Mouse (Mus musculus): ENCODE measurements around the gene Dtl. TPM values are rescaled to one million over a fixed set of nuclear protein-coding genes. Genes with fewer than 3 reads are reported as not detected.
"Not testable (repeated sequence)": the region's sequence is repeated elsewhere in the genome, so short reads cannot be mapped to it uniquely, and the experiment has no call there.

Gene Dtl
- total RNA-seq, 1 experiment from 2014 or later, result 105 TPM

DNA sequence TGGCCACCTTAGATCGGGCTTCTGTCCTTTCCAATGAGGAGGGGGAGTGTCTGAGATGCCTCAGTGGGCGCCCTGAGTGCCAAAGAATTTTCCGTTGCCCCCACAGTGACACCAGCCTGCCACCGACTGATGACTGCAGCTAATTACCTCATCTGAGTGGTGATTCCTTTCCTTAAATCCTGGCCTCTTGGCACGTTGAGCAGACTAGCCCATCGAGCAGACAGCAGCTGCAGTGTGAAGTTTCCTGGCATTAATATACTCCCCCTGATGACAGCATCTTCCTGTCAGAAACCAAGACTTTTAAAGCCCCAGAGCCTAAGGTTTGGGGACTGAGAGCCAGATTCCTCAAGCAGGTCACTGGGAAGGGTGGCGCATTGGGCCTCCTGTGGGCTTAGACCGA is 53.9 kb downstream of the Dtl start:
- no peak for ATAC-seq (replicated peaks; ENCODE audit: low read depth, poor library complexity, severe bottlenecking)

DNA sequence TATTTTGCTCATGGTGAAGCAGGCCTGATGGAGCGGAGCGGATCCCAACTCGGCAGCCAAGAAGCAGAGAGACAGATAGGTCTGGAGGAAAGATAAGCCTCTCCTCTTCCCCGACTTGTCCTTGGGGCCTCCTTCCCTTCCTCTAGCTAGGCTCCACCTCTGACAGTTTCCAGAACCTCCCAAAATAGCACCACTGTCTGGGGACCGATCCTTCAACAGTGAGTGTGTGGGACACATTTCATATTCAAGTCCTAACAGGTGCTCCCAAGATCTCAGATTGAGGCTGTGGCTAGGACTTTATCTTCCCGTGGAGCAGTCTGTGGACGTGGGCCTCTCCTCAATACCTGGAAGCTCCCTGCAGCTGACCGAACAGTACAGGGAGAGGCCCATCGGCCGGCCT is 54.7 kb downstream of the Dtl start:
- 0 out of 2 replicates have a peak, but pooled peaks have one; percentile 23 for ATAC-seq (replicated peaks; ENCODE audit: low read depth, poor library complexity, severe bottlenecking)

DNA sequence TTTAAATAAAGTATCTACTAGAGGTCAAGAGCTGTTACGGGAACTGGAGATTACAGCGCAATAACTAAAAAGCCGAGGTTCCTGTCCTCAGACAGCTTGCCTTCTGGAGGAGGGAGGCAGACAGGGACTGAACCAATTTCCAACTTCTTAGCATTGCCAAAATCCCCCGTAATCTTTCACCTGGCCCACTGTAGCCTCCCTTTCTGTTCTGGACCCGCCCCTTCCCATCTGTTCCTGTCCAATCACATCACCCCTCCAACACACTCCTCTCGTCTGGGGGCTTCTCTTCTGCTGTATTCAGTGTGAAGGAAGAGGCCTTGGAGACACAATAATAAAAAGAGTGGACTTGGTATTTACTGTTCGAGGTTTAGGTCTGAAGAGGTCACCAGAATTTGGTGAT is 55.1 kb downstream of the Dtl start:
- no peak for ATAC-seq (replicated peaks; ENCODE audit: low read depth, poor library complexity, severe bottlenecking)

DNA sequence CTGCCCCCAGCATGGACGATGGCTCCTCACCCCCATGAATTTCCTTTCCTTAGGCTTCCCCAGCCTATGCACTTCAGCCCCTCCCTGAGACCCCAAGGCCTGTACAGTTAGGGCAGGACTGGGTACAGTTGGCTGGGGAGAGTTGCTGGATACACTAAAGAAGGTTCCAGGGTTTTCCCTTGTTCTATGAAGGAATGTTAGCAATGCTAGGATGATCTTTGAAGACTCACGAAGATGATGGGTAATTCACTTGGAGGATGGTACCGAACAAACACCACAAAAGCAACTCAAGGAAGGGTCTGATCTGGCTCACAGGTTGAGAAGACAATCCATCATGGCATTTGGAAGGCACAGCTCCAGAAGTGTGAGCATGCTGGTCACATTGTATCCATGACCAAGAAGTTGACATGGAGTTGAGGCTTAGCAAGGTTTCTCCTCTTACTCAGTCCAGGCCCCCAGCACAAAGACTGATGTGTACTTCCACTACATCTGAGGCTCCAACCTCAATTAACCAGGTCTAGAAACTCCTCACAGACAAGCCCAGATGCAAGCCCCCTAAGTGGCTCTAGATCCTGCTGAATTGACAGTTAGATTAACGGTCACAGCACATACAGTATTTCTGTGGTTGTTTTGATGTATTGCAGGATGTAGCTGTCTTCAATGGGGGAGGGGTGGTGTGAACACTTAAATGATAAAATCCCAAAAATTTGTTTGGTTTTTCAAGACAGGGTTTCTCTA is 55.8 kb downstream of the Dtl start:
- ATAC-seq (replicated peaks; ENCODE audit: low read depth, poor library complexity, severe bottlenecking), result peak; percentile 76

DNA sequence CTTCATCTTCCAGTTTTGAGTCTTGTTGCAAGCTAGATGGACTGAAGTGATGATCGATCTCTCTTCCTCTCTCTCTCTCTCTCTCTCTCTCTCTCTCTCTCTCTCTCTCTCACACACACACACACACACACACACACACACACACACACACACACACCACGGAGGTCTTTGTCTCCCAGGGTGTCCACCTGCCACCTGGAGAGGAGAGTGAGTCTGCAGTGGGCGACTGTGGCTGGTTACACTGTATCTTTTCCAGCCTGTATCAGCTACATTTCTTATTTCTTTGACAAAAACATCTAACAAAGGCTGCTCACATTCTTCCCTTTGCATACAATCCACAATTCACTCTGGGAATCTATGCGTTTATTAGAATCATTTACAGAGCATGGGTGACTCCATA is 56.4 kb downstream of the Dtl start:
- no peak for ATAC-seq (replicated peaks; ENCODE audit: low read depth, poor library complexity, severe bottlenecking)

DNA sequence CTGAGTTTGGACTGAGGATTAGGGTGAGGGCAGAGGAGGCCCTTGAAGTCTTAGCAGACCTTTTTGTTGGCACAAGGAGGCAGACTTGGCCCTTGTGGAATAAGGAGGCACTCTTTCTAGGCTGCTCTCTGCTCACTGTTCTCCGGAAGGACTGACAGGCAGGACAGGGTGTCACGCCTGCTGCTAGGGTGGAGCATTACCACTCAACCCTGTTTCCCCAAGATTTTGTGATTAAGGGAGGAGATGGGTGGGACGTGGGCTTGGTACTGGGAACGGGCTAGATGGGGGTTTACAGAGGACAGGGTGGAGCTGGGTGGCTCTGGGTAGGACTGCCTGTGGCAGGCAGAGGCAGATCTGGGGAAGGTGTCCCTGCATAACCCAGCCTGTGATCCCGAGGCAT is 57.4 kb downstream of the Dtl start:
- peak; percentile 45 for ATAC-seq (replicated peaks; ENCODE audit: low read depth, poor library complexity, severe bottlenecking)

DNA sequence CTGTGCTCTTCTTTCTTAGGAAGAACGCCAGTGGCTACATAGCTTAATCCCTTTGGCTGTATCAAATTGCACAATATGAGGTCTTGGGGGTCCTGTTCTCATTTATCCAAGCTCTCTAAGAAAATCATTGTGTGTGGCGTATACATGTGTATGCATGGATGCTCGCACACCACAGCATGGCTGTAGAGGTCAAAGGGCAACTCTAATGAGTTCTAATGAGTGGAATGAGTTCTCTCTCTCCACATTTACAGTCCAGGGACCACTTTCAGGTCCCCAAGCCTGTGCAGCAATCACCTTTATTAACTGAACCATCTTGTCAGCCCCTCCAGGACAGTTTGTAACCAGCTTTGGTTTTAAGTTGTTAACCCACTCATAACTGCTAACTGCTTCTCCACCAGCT is 58.3 kb downstream of the Dtl start:
- ATAC-seq (replicated peaks; ENCODE audit: low read depth, poor library complexity, severe bottlenecking), result no peak

DNA sequence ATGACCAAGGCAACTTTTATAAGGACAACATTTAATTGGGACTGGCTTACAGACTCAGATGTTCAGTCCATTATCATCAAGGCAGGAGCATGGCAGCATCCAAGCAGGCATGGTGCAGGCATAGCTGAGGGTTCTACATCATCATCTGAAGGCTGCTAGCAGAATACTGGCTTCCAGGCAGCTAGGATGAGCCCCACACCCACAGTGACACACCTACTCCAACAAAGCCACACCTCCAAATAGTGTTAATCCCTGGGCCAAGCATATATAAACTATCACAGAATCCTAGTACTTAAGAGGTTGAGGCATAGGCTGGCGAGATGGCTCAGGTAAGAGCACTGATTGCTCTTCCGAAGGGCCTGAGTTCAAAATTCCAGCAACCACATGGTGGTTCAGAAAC is 59.0 kb downstream of the Dtl start:
- ATAC-seq (replicated peaks; ENCODE audit: low read depth, poor library complexity, severe bottlenecking), result not testable (repeated sequence)

DNA sequence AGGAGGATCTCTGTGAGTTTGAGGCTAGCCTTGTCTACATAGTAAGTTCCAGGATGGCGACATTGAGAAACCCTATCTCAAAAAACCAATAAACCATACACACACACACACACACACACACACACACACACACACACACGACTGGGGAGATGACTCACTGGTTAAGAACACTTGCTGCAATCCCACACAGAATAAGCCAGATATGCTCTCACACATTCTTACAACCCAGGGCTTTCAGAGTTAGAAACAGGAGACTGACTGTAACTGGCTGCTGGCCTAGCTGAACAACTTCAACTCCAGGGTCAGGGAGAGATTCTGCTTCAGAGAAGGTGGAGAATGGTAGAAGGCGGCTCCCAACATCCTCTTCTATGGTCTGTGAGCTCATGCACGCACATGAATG is 62.1 kb downstream of the Dtl start:
- ATAC-seq (replicated peaks; ENCODE audit: low read depth, poor library complexity, severe bottlenecking), result no peak

DNA sequence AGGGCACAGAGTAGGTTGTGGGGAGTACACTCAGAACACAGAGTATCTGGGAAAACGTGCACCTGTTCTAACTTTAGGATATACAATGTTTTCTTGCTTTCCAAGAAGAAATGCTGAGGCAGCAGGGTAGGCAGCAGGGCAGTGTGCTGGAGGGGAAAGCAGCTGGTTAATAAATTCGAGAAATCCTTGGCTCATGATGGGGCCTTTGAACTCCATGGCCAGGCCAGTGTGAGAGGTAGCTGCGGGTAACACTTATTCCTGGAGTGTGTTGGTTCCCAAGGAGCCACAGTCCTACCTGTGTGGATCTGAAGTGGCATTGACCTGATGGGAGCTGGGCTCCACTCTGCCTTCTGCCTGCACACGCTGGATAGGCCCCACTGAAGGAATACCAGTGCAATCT is 63.0 kb downstream of the Dtl start:
- no peak for ATAC-seq (replicated peaks; ENCODE audit: low read depth, poor library complexity, severe bottlenecking)

DNA sequence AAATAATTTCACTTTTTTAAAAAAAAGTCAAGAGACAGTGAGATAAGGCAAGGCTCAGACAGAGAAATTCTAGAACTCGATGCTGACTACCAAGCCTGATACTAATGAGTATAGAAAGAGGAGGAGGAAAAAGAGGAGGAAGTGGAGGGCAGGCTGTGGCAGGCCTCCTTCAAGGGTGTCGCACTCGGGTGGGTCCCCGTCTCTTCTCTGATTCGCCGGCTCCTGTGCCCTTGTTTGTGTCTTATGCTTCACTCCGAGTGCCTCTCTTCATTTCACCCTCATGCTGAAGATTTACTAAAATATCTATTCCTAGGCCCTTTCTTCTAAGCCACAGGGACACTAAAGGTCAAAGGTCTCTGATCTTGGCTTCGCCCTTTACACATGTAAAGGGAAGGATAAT is 63.8 kb downstream of the Dtl start:
- ATAC-seq (replicated peaks; ENCODE audit: low read depth, poor library complexity, severe bottlenecking), result no peak

DNA sequence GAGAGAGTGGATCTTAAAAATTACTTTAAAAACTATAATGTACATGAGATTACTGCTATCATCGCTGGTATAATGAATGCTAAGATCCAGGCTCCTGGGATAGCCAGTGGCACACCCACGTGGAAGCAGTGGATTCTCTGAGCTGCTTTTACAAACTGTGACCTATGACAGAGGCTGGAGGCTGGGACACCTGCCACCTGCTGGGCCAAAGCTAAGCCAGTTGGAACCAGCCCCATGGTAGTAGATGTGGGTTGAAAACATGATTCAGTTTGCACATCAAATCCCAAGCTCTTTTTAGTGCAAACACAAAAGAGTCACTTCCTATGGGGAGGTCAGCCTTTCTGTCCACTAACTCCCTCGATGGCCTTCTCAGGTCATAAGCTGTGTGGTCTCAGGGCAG is 65.5 kb downstream of the Dtl start:
- no peak for ATAC-seq (replicated peaks; ENCODE audit: low read depth, poor library complexity, severe bottlenecking)

DNA sequence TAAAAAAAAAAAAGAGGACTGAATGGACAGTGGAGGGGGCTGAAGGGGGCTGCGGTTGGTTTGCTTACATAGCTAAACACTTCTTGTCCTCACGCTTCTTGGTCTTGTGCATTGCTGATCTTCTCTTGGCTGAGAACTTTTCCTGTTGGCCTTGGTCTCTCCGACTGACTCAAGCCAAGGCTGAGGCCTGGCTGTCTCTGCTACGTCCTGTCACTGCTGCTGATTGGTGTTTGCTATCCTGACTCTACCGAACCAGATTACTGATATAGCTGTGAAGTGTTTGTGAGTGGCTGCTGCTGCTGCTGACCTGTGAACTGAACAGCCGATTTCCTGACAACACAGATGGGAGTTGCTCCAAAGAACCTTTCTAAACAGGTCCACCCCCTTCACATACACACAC is 66.2 kb downstream of the Dtl start:
- no peak for ATAC-seq (replicated peaks; ENCODE audit: low read depth, poor library complexity, severe bottlenecking)

DNA sequence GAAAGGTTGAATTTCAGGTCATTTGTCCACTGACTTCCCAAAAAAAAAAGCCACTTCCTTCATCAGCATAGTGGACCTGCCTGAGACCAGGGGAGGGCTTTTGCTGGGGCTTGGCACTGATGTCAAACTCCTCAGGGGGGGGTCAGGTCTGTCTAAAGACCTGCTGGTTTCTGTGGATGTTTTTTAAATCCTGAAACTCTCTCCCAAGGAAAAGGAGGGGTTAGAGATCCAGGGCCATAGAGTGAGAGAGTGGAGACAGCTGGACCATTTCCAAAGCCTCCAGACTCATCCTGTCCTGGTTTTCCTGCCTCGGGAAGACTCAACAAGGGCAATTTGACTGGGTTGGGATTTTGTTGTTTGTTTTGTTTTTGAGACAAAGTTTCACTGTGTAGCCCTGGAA is 68.6 kb downstream of the Dtl start:
- no peak for ATAC-seq (replicated peaks; ENCODE audit: low read depth, poor library complexity, severe bottlenecking)

DNA sequence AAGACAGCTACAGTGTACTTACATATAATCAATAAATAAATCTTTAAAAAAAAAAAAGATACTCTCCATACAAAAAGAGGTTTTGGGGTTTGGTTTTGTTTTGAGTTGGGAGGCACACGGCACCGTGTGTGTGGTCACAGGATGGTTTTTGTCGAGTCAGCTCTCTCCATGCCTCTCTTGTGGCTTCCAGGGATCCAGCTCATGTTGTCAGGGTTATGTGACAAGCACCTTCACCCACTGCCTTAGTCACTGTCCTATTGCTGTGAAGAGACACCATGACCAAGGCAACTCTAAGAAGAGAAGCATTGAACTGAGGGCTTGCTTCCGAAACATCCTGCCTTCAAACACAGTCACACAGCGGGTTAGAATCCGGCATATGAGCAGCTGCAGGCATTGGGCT is 75.7 kb downstream of the Dtl start:
- ATAC-seq (replicated peaks; ENCODE audit: low read depth, poor library complexity, severe bottlenecking), result peak; percentile 50; the same call in 1 of the 2 replicates

DNA sequence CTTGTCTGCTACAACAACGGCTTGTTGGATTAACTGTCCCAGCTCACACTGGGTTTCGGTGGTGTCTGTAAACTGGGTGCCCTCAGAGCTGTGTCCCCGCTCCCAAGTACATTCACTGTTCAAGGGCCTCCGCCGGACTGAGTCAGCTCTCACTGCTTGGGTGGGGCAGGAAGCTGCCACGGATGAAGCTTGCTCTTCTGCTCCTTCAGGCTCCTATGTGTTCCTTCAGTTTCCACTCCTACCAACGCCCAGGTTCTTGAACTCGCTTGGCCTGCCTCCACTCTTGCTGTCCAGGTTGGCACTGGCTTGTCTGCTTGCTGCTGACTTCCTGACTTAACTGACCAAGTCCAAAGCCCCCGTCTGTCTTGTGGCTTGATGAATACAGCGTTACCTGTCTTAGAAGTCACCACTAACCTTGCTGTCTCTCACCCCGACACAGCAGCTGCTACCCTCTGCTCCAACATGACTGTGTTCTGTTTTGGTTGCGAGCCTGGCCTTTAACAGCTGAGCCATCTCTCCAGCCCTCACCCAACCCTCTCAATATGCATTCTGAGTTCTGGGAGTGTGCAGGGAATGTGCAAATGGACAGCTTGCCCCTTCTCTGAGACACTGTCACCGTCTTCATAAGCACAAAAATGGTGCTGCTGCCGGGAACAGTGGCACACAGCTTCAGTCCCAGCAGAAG is 76.9 kb downstream of the Dtl start:
- no peak for ATAC-seq (replicated peaks; ENCODE audit: low read depth, poor library complexity, severe bottlenecking)

DNA sequence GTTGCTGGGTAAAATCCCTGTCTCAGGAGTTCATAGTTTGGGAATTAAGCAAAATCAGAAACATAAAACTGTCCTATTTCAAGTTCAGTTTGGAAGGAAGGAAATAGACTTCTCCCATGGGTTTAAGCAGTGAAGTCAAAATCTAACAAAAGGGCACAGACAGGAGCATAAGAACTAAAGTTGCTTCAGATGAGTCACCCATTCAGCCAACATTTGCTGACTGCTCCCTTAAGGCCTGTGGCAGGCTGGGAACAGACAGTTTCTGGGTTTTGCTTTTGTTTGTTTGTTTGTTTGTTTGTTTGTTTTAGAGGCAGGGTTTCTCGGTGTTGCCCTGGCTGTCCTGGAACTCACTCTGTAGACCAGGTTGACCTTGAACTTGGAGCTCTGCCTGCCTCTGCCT is 78.7 kb downstream of the Dtl start:
- no peak for ATAC-seq (replicated peaks; ENCODE audit: low read depth, poor library complexity, severe bottlenecking)

DNA sequence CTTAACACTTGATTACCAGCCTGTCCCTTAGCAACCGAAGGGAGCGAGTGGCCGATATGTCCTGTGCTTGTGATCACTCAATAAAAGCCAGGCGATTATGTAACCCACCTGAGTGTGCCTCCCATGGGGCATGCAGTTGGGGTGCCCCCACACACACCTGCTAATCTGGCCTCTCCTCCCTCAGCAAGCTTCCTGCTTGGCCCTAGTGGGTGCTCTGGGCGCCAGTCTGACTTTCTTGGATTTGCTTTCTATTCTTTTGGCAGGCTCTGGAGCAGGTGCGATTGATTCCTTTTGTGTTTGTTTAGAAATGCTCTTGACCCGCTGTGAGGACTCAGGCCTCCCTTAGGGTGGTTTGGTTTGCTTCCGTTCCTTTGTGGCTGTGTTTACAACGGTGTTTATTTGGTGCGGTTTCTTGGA is 80.3 kb downstream of the Dtl start:
- ATAC-seq (replicated peaks; ENCODE audit: low read depth, poor library complexity, severe bottlenecking), result no peak

DNA sequence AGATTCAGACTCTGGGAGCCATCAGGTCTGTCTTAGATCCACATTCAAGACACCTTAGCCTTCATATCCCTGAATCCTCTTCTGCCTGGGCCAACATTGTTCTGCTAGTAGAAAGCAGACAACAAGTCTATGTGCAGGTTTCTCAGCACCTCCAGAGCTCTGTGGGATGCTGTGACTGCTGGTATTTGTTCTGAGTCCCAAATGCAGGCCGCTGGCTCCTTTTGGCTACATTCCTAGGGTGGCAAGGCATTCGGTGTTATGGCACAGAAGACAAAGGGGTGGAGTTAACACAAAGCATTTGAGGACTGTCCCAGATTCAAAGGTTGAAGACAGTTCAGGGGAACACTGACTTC is 81.1 kb downstream of the Dtl start:
- no peak for ATAC-seq (replicated peaks; ENCODE audit: low read depth, poor library complexity, severe bottlenecking)

DNA sequence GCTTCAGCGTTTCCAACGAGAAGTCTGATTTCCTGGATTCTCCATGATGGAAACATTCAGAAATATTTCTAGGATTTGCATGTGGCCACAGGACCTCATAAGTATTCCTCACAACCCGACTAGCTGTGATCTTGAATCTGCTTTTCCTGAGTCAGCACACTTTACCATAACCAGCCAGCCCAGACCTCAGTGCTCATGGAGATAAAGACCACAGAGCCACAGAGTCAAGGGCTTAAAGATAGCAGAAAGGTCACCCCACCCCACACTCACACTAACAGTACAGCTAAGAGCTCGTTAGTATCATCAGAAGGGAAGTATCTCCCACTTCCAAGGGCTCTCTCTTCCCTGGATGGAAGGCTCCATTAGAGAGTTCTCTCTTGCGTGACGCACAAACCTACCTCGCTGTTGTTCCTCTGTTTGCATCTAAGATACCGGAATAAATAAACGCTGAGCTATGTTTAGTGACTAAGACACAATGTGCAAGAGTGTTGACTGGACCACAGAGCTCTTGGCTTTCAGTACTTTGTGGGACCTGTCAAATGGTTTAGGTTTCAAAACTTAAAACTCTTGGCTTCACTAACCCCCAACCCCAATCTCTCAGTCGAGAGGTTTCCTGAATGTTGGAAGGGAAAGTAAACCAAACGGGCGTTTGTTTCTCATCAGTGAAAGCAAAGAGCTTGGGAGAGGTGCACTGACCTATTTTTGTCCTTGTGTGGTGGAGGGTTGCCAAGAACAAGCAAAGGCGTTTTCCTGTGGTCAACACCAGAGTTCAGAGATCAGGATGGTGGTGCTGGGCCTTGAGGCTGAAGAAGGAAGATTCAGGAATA is 81.7 kb downstream of the Dtl start:
- peak; percentile 94 for ATAC-seq (replicated peaks; ENCODE audit: low read depth, poor library complexity, severe bottlenecking)

DNA sequence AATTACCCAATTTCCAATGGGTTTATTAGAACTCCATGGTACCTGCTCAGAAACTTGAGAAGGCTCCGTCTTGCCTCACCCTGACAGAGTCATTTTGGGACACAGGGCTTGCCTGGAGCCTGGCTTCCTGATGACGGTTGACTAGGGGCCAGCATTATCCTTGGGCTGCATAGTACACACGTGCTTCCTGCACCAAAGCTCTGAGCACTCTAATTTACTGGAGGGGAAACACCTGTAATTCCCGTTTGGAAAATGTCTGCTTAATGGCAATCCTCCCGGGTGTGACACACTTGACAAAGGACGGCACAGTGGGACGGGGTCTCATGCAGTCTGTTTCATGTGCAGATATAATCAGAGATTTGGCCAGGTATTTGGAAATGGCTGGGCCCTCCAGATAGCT is 84.9 kb downstream of the Dtl start:
- no peak for ATAC-seq (replicated peaks; ENCODE audit: low read depth, poor library complexity, severe bottlenecking)
